Mouse (Mus musculus) neural tube, embryonic 12.5 days (tissue): ENCODE measurements around the gene Dnttip2. TPM values are rescaled to one million over a fixed set of nuclear protein-coding genes. Genes with fewer than 3 reads are reported as not detected.

ENCODE experiments used
- microRNA counts: library from miRNA; unstranded; fragments of <30 nt; microRNA quantifications from one replicate; lab custom pipeline; 2017
- microRNA-seq: library from miRNA; unstranded; fragments of <30 nt; microRNA quantifications from one replicate; pipeline ENCODE4, GENCODE M21; 2017
- polyA plus RNA-seq: library from polyadenylated mRNA; unstranded; fragments of >200 nt; fragmentation: Nextera tagmentation; extraction: Ambion mirVana; gene quantifications from 2 replicates; pipeline ENCODE4 v1.2.1, GENCODE M21; 2016

Gene Dnttip2
- polyA plus RNA-seq, 1 experiment from 2014 or later, result 72.8 TPM

MicroRNAs encoded within 50 kb of the gene (microRNA counts, 519-probe panel; counts per million panel counts)
- microRNA mmu-miR-760 (lab: Ali Mortazavi, UCI), result 342 counts per million, percentile 67 among the panel's probes with 10 or more counts

Small RNAs within 50 kb of the gene (microRNA-seq; reads per million reads assigned to microRNA genes)
- gene Gm22903 (not detected), gene Mir760 (425 reads per million, percentile 71 among the genes with 10 or more reads in this experiment)

Other genes starting within 250 kb of the Dnttip2 start
- 0.70 and 0.75 TPM in 2 replicates for gene Abca4, start 229.9 kb upstream of the Dnttip2 start, polyA plus RNA-seq
- gene Gclm, start 28.8 kb upstream of the Dnttip2 start, polyA plus RNA-seq, result 62.3 and 63.9 TPM in 2 replicates
- 13.2 and 14.0 TPM in 2 replicates for gene Bcar3, start 19.7 kb downstream of the Dnttip2 start, polyA plus RNA-seq